In genomic region chr16:4557949-4558348, GRCm38 (mm10) we compare ENCODE assay signal across 8 mouse cellular contexts. TPM values are rescaled to one million over a fixed set of nuclear protein-coding genes. Genes with fewer than 3 reads are reported as not detected.
A peak's percentile ranks its signal among the peaks of the same experiment; 100 is the strongest.
DNase-seq lines count a peak whose midpoint lies in the region; ATAC-seq and TF ChIP-seq lines count a peak whose summit lies in the region.

No protein-coding gene starts in this region.

- H3K4me3 ChIP-seq in hindbrain, embryonic 11.5 days (ENCODE audit: low read depth, low read length): peak overlapping the region; percentile 72
- peak overlapping the region; percentile 86 for H3K4me3 ChIP-seq in lung, embryonic 15.5 days
- peak overlapping the region; percentile 63 for H3K4me3 ChIP-seq in olfactory bulb, adult 2 months (ENCODE audit: insufficient read depth, low read depth, low read length)

- no peaks in the 10 kb centered on the region for H3K27me3 ChIP-seq in hindbrain, embryonic 11.5 days (ENCODE audit: control insufficient read depth, insufficient read depth, low read length)
- no peaks in the 10 kb centered on the region for H3K27me3 ChIP-seq in lung, embryonic 15.5 days

- H3K4me1 ChIP-seq in hindbrain, embryonic 11.5 days (replicated peaks; ENCODE audit: control insufficient read depth, insufficient read depth, low read length): peaks cover 3% of the 10 kb centered on the region
- peaks cover 36% of the 10 kb centered on the region for H3K4me1 ChIP-seq in lung, embryonic 15.5 days
- H3K4me1 ChIP-seq in olfactory bulb, adult 2 months (ENCODE audit: control insufficient read depth, insufficient read depth, low read length): peaks cover 16% of the 10 kb centered on the region

- H3K4me2 ChIP-seq in hindbrain, embryonic 11.5 days (replicated peaks; ENCODE audit: low read depth, low read length): peak overlapping the region; percentile 92
- H3K4me2 ChIP-seq in lung, embryonic 15.5 days: peak overlapping the region; percentile 88

- no peak for TF ChIP-seq POLR2A in olfactory bulb, adult 2 months (IDR thresholded peaks at IDR 0.05; ENCODE audit: insufficient read depth, low read depth, low read length)

- no peak for TF ChIP-seq CTCF in olfactory bulb, adult 2 months (IDR thresholded peaks at IDR 0.05; ENCODE audit: insufficient read depth, low read depth, low read length)

- ATAC-seq in hindbrain, embryonic 11.5 days (ENCODE audit: low FRiP score): peak; percentile 23
- ATAC-seq in lung, embryonic 15.5 days (ENCODE audit: borderline replicate concordance, extremely low read depth, low FRiP score, low TSS enrichment): peak; percentile 62

- no peaks in the 10 kb centered on the region for H3K36me3 ChIP-seq in hindbrain, embryonic 11.5 days (ENCODE audit: control insufficient read depth, insufficient read depth, low read length)
- H3K36me3 ChIP-seq in lung, embryonic 15.5 days: no peaks in the 10 kb centered on the region

- WGBS in hindbrain, embryonic 11.5 days: 1% methylated on average over 19 of the region's 19 CpGs
- under 1% methylated on average over 19 of the region's 19 CpGs for WGBS in lung, embryonic 15.5 days
- under 1% methylated on average over 19 of the region's 19 CpGs for WGBS in olfactory bulb, adult 2 months

- H3K9ac ChIP-seq in hindbrain, embryonic 11.5 days (ENCODE audit: low read depth, low read length): peak overlapping the region; percentile 85
- peak overlapping the region; percentile 83 for H3K9ac ChIP-seq in lung, embryonic 15.5 days

- peak overlapping the region; percentile 58 for H3K27ac ChIP-seq in hindbrain, embryonic 11.5 days (ENCODE audit: low read depth, low read length)
- peak overlapping the region; percentile 93 for H3K27ac ChIP-seq in lung, embryonic 15.5 days
- H3K27ac ChIP-seq in olfactory bulb, adult 2 months (ENCODE audit: insufficient read depth, low read depth, low read length): no peak overlapping the region

- H3K9me3 ChIP-seq in hindbrain, embryonic 11.5 days (ENCODE audit: control insufficient read depth, low read length): no peaks in the 10 kb centered on the region
- H3K9me3 ChIP-seq in lung, embryonic 15.5 days: no peaks in the 10 kb centered on the region

- DNase-seq in NIH3T3 (ENCODE audit: low read depth): peak; percentile 83
- DNase-seq in cerebellum, postnatal 10 days: peak; percentile 62 to 70
- DNase-seq in frontal cortex, postnatal 10 days (ENCODE audit: low spot score in 2 of 2): peak; percentile 57 to 63
- DNase-seq in hindbrain, embryonic 11.5 days (ENCODE audit: low spot score): no peak
- peak; percentile 77 for DNase-seq in layer of hippocampus, adult 9-11 months
- peak; percentile 77 for DNase-seq in thymus, postnatal 0 days (ENCODE audit: low spot score)

RNA-seq across cellular contexts. Expression of gene Tfap4, which starts 1.7 kb away (rescaled TPM):
- polyA plus RNA-seq in hindbrain, embryonic 11.5 days (2014; fragmentation: Nextera tagmentation; extraction: Ambion mirVana): 16.1 TPM in 2 replicates
- 18.4 and 19.6 TPM in 2 replicates for polyA plus RNA-seq in lung, embryonic 15.5 days (2015; fragmentation: Nextera tagmentation; extraction: Ambion mirVana)
- not detected in 2 replicates for polyA plus RNA-seq in olfactory bulb, adult 2 months (2012; ENCODE audit: insufficient read depth, insufficient read length, low replicate concordance, missing spikeins)
- 16.5 and 19.7 TPM in 2 replicates for polyA plus RNA-seq in thymus, postnatal 0 days (2015; fragmentation: Nextera tagmentation; extraction: Ambion mirVana)

RNA-seq across cellular contexts. Expression of gene Srl, which starts 16.3 kb away (rescaled TPM):
- 21.2 and 26.9 TPM in 2 replicates for polyA plus RNA-seq in hindbrain, embryonic 11.5 days (2014; fragmentation: Nextera tagmentation; extraction: Ambion mirVana)
- polyA plus RNA-seq in lung, embryonic 15.5 days (2015; fragmentation: Nextera tagmentation; extraction: Ambion mirVana): 19.5 and 22.1 TPM in 2 replicates
- not detected in 2 replicates for polyA plus RNA-seq in olfactory bulb, adult 2 months (2012; ENCODE audit: insufficient read depth, insufficient read length, low replicate concordance, missing spikeins)
- 5.6 and 6.9 TPM in 2 replicates for polyA plus RNA-seq in thymus, postnatal 0 days (2015; fragmentation: Nextera tagmentation; extraction: Ambion mirVana)

RNA-seq across cellular contexts. Expression of gene Glis2, which starts 36.6 kb away (rescaled TPM):
- 26.3 and 27.6 TPM in 2 replicates for polyA plus RNA-seq in hindbrain, embryonic 11.5 days (2014; fragmentation: Nextera tagmentation; extraction: Ambion mirVana)
- polyA plus RNA-seq in lung, embryonic 15.5 days (2015; fragmentation: Nextera tagmentation; extraction: Ambion mirVana): 18.5 and 24.0 TPM in 2 replicates
- polyA plus RNA-seq in olfactory bulb, adult 2 months (2012; ENCODE audit: insufficient read depth, insufficient read length, low replicate concordance, missing spikeins): not detected in 2 replicates
- polyA plus RNA-seq in thymus, postnatal 0 days (2015; fragmentation: Nextera tagmentation; extraction: Ambion mirVana): 3.6 and 5.3 TPM in 2 replicates
